Comparison of ENCODE assay signal across 7 mouse cellular contexts in the genomic region with DNA sequence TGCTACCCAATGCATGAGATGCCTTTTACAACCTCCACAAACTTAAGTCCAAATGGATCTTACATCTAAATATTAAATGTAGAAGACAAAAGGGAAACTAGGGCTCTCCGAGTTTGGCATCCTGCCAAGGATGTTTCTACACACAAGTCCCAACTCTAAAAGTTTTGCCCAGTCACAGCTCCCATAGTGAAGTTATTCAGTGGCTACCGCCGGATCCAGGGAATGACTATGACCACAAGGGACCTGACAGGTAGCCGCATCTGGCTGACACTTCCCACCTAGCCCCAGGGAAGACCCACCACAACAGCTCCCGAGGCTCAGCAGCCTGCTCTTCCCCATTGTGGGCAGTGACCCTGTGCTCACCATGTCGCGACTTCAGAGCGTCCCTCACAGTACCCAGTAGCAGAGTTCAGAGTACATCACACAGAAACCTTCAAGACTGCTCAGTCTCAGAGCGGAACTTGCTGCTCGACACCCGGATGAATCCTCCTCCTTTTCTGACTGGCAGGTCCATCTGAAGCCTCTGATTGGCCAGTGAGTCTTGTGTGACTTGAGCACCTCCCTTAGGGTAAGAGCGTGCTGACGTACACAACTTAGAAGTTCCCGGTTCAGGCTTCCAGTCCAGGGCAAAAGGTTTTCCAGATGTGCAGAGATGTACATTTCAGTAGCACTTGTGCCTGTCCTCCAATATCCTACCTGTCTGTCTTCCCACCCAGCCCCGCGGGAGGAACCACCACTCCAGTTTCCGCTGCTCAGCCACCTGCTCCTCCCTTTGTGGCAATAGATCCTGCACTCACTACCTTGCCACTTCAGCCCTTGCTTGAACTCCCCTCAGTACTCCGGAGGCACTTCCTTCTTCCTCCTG. TPM values are rescaled to one million over a fixed set of nuclear protein-coding genes. Genes with fewer than 3 reads are reported as not detected.
DNase-seq lines count a peak whose midpoint lies in the region; ATAC-seq lines count a peak whose summit lies in the region.

A gene (minus strand): TSS at position 499 of the 865 bp plus-strand sequence.

- no peaks in the 10 kb centered on the region for H3K9me3 ChIP-seq in intestine, embryonic 16.5 days (ENCODE audit: control insufficient read depth, low read length)
- no peaks in the 10 kb centered on the region for H3K9me3 ChIP-seq in midbrain, embryonic 11.5 days (ENCODE audit: control insufficient read depth, low read length)

- intact Hi-C loops in left cerebral cortex, postnatal 36 days (cut with DNase I) = no loop called here

- peak within 1 kb of the TSS; percentile 61 for H3K4me2 ChIP-seq in intestine, embryonic 16.5 days (ENCODE audit: low read depth, low read length)
- peak within 1 kb of the TSS; percentile 74 for H3K4me2 ChIP-seq in midbrain, embryonic 11.5 days

- H3K4me1 ChIP-seq in intestine, embryonic 16.5 days (ENCODE audit: control insufficient read depth, insufficient read depth, low read length) = peaks cover 6% of the 10 kb centered on the region
- peaks cover 8% of the 10 kb centered on the region; the same call in 1 of the 2 replicates for H3K4me1 ChIP-seq in midbrain, embryonic 11.5 days (ENCODE audit: control insufficient read depth, insufficient read depth, low read length)

- H3K27ac ChIP-seq in intestine, embryonic 16.5 days (ENCODE audit: low read length) = peak within 1 kb of the TSS; percentile 76
- H3K27ac ChIP-seq in midbrain, embryonic 11.5 days (ENCODE audit: low read depth, low read length) = no peak within 1 kb of the TSS

- H3K36me3 ChIP-seq in intestine, embryonic 16.5 days (ENCODE audit: control insufficient read depth, insufficient read depth, low read length) = no peaks in the 10 kb centered on the region
- no peaks in the 10 kb centered on the region for H3K36me3 ChIP-seq in midbrain, embryonic 11.5 days (ENCODE audit: control insufficient read depth, insufficient read depth, low read length)

- H3K27me3 ChIP-seq in intestine, embryonic 16.5 days (replicated peaks; ENCODE audit: control insufficient read depth, insufficient read depth, low read length) = no peaks in the 10 kb centered on the region
- H3K27me3 ChIP-seq in midbrain, embryonic 11.5 days (ENCODE audit: control insufficient read depth, insufficient read depth, low read length) = no peaks in the 10 kb centered on the region

- WGBS in intestine, embryonic 16.5 days = under 1% methylated on average over 18 of the region's 18 CpGs
- WGBS in midbrain, embryonic 11.5 days = under 1% methylated on average over 18 of the region's 18 CpGs

- peak; percentile 88 for DNase-seq in adrenal gland, adult 8-10 months
- peak; percentile 79 for DNase-seq in embryo, embryonic 9.5 days (ENCODE audit: extremely low spot score)
- peak; percentile 27 to 71 for DNase-seq in gastrocnemius, postnatal 4 days (ENCODE audit: low spot score in 2 of 2)
- DNase-seq in left cerebral cortex, postnatal 36 days (ENCODE audit: low spot score in 2 of 2) = peak; percentile 82 to 83
- peak; percentile 96 for DNase-seq in midbrain, embryonic 11.5 days (ENCODE audit: low spot score, missing footprints)
- DNase-seq in skeletal muscle tissue, adult 2 months (ENCODE audit: low read depth, low spot score) = peak; percentile 89

- peak within 1 kb of the TSS; percentile 87 for H3K9ac ChIP-seq in intestine, embryonic 16.5 days (ENCODE audit: low read depth, low read length)
- H3K9ac ChIP-seq in midbrain, embryonic 11.5 days (ENCODE audit: low read length) = peak within 1 kb of the TSS; percentile 82

- peak; percentile 100 for ATAC-seq in intestine, embryonic 16.5 days
- ATAC-seq in midbrain, embryonic 11.5 days (ENCODE audit: low FRiP score) = peak; percentile 100

- peak within 1 kb of the TSS; percentile 88 for H3K4me3 ChIP-seq in intestine, embryonic 16.5 days (ENCODE audit: low read length)
- H3K4me3 ChIP-seq in midbrain, embryonic 11.5 days (ENCODE audit: low read depth, low read length) = peak within 1 kb of the TSS; percentile 72

RNA-seq across cellular contexts. Expression of the gene that starts here (rescaled TPM):
- total RNA-seq in adrenal gland, adult 8-10 months (2022) = 100 to 1,000 TPM in 1 of 4 experiments, 10 to 100 TPM in 3; 52.7 to 114 (median 73.4) TPM
- total RNA-seq in gastrocnemius, postnatal 4 days (2021) = 10 to 100 TPM; 16.7 to 22.8 TPM
- 31.1 and 34.2 TPM in 2 replicates for polyA plus RNA-seq in intestine, embryonic 16.5 days (2015; fragmentation: Nextera tagmentation; extraction: Ambion mirVana)
- total RNA-seq in left cerebral cortex, postnatal 36 days (2021) = 10 to 100 TPM; 31.9 to 53.1 TPM
- polyA plus RNA-seq in midbrain, embryonic 11.5 days (2014; fragmentation: Nextera tagmentation; extraction: Ambion mirVana) = 24.7 and 30.7 TPM in 2 replicates
